Mouse (Mus musculus) intestine, embryonic 15.5 days (tissue): ENCODE measurements around the gene Mybph. TPM values are rescaled to one million over a fixed set of nuclear protein-coding genes. Genes with fewer than 3 reads are reported as not detected.

Source experiments
- ATAC-seq: fragments of 200-750 bp; cut with Nextera tagmentation; 2 replicates; pipeline ENCODE4 v1.8.0; 2017; ENCODE audit warnings: moderate TSS enrichment, moderate library complexity
- H3K27ac ChIP-seq: fragments of 300-500 bp; sonication (generic); 2 replicates; pipeline ENCODE4 v1.5.1; 2015; ENCODE audit warnings: mild to moderate bottlenecking, inconsistent platforms
- H3K27me3 ChIP-seq: fragments of 300-500 bp; sonication (generic); replicated peaks from 2 replicates; pipeline ENCODE4 v1.6.1; 2015; ENCODE audit warnings: inconsistent platforms
- H3K36me3 ChIP-seq: fragments of 300-500 bp; sonication (generic); 2 replicates; pipeline ENCODE4 v1.6.1; 2015; ENCODE audit warnings: inconsistent platforms
- H3K4me1 ChIP-seq: fragments of 300-500 bp; sonication (generic); replicated peaks from 2 replicates; pipeline ENCODE4 v1.6.1; 2015; ENCODE audit warnings: inconsistent platforms
- H3K4me2 ChIP-seq: fragments of 300-500 bp; sonication (generic); replicated peaks from 2 replicates; pipeline ENCODE4 v1.6.1; 2015; ENCODE audit warnings: mild to moderate bottlenecking, inconsistent platforms
- H3K4me3 ChIP-seq: fragments of 300-500 bp; sonication (generic); replicated peaks from 2 replicates; pipeline ENCODE4 v1.5.1; 2015; ENCODE audit warnings: inconsistent platforms
- H3K9ac ChIP-seq: fragments of 300-500 bp; sonication (generic); 2 replicates; pipeline ENCODE4 v1.6.1; 2015; ENCODE audit warnings: inconsistent platforms
- H3K9me3 ChIP-seq: fragments of 300-500 bp; sonication (generic); 2 replicates; pipeline ENCODE4 v1.6.1; 2016; ENCODE audit warnings: inconsistent platforms
- WGBS: fragments of 180-500 bp; shearing (Covaris S2); methylation state at CpG from one replicate; pipeline ENCODE4 v1.1.7; 2015; 5-methylcytosine and 5-hydroxymethylcytosine counted together
- polyA plus RNA-seq: library from polyadenylated mRNA; unstranded; fragments of >200 nt; fragmentation: Nextera tagmentation; extraction: Ambion mirVana; gene quantifications from 2 replicates; pipeline ENCODE4 v1.2.1, GENCODE M21; 2015

Gene Mybph
- polyA plus RNA-seq, 1 experiment from 2014 or later, result 0.52 TPM

DNA sequence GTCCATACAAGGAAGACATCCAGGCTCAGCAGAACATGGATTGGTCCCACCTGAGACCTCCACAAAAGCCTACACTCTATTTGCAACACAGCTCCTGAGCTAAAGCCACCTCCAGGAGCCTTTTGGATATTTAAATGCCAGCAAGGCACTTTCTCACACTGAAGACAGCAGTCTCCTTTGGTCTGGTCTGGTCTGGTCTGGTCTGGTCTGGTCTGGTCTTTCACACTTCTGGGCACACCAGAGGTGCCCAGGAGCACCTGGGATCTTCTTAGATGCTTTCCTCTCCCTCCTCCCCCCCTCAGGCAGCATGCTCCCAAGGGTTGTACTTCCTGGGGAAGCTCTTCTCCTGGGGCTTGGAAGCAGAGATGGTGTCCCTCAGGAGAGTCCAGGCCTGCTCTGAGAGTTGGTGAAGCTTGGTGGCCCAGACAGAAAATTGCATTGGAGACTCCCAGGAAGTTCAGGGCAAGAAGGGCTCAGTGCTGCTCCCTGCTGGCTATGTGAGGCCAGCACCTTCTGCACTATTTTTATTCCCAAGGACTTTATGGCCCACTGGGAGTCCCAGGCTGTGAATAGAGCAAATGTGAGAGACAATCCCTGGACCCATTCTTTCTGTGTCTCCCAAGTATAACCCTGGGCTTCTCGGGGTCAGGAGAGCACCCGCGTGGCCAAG is 8.6 kb downstream of the Mybph start:
- 37% methylated on average over 3 of the region's 3 CpGs for WGBS
- H3K4me3 ChIP-seq, result no peak overlapping the region

DNA sequence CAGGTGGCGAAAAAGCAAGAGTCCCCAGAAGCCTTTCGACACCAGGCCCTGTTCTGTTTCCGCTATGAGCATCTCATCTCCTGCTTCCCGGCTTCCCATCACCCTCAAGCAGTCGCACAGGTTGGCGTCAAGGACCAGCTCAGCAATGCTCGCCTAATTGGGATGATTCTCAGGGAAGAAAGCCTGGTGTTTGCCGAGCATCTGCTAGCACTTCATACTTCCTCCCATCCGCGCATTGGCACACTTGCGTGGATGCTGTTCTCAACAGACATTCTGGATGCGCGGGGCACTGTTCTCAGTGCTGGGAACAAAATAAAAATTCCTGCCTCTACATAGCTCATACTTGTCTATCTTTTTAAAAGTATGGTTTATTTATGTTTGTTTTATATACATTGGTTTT is 11.0 kb downstream of the Mybph start:
- Histone ChIP-seq H3K27me3 (no peaks in the 10 kb centered on the region), H3K36me3 (no peaks in the 10 kb centered on the region), H3K9ac (no peak overlapping the region), H3K9me3 (no peaks in the 10 kb centered on the region), H3K4me3 (no peak overlapping the region), H3K4me1 (peaks cover 14% of the 10 kb centered on the region), H3K27ac (no peak overlapping the region), H3K4me2 (no peak overlapping the region)
- ATAC-seq, result no peak
- 92% methylated on average over 13 of the region's 13 CpGs for WGBS

More for the DNA sequence above, 8.6 kb downstream of the Mybph start:
- Histone ChIP-seq H3K4me2 (no peak overlapping the region), H3K9me3 (no peaks in the 10 kb centered on the region), H3K27ac (no peak overlapping the region), H3K36me3 (no peaks in the 10 kb centered on the region), H3K27me3 (no peaks in the 10 kb centered on the region), H3K4me1 (peaks cover 14% of the 10 kb centered on the region), H3K9ac (no peak overlapping the region)
- ATAC-seq, result no peak

DNA sequence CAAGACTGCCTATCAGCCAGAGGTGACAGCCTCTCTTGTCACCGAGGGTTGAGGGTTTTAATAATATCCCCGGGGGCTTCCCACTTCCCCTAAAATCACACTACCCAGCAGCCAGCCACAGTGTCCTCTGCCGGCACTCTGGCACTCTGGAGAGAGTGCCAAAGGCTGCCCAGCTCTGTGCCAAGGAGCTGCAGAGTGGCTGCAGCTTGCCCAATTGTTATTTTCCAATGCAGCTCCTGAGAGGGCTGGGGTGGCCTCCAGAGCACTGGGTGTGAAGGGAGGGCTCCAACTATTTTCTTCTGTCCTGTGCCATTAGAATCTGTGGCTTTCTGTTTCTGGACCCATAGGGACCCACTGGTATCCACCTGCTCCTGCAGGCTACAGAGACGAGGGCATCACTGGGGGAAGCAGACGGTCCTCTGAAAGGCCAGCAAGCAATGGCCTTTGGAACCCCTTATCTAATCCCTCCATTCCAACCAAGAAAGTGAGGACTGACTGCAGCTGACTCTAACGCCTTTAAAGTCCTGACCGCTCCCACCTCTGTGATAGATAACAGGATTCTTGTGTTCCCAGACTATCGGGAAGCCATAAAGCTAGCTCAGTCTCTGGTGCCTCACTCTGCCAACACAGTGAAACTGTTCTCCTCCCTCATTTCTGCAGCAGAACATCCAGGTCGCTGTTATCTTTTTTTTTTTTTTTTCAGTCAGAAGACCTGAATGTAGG is 12.2 kb downstream of the Mybph start:
- 37% methylated on average over 9 of the region's 9 CpGs for WGBS
- no peaks in the 10 kb centered on the region for H3K36me3 ChIP-seq
- H3K4me1 ChIP-seq, result peaks cover 14% of the 10 kb centered on the region
- H3K4me2 ChIP-seq, result 0 out of 2 replicates have a peak overlapping the region, but pooled peaks have one; percentile 6
- no peak overlapping the region for H3K4me3 ChIP-seq
- ATAC-seq, result peak; percentile 92
- H3K9me3 ChIP-seq, result no peaks in the 10 kb centered on the region
- H3K27ac ChIP-seq, result 0 out of 2 replicates have a peak overlapping the region, but pooled peaks have one; percentile 15
- H3K9ac ChIP-seq, result no peak overlapping the region
- no peaks in the 10 kb centered on the region for H3K27me3 ChIP-seq

DNA sequence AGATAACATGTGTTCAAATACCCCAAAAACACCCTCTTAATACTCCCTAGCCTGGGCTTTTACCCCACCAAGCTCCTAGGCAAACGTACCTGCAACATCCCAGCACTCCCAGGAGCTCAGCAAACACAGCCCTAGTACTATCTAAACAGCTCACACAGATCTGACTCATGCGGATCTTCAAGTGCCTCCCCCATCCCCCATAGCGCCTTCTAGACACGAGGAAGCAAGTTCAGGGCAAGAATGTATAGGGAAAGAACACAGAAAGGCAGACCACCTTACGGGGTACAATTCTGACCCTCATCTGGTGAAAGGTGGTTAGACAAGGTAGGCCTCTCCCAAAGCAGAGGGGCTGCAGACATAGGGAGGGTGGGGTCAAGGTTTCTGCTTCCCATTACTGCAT is 12.8 kb downstream of the Mybph start:
- H3K9ac ChIP-seq, result no peak overlapping the region
- no peaks in the 10 kb centered on the region for H3K9me3 ChIP-seq
- no peaks in the 10 kb centered on the region for H3K36me3 ChIP-seq
- no peak overlapping the region for H3K4me3 ChIP-seq
- H3K4me2 ChIP-seq, result 0 out of 2 replicates have a peak overlapping the region, but pooled peaks have one; percentile 4
- H3K27ac ChIP-seq, result peak overlapping the region; percentile 15; the same call in 1 of the 2 replicates
- H3K4me1 ChIP-seq, result peaks cover 20% of the 10 kb centered on the region
- peak; percentile 76 for ATAC-seq
- no peaks in the 10 kb centered on the region for H3K27me3 ChIP-seq
- 18% methylated on average over 5 of the region's 5 CpGs for WGBS

DNA sequence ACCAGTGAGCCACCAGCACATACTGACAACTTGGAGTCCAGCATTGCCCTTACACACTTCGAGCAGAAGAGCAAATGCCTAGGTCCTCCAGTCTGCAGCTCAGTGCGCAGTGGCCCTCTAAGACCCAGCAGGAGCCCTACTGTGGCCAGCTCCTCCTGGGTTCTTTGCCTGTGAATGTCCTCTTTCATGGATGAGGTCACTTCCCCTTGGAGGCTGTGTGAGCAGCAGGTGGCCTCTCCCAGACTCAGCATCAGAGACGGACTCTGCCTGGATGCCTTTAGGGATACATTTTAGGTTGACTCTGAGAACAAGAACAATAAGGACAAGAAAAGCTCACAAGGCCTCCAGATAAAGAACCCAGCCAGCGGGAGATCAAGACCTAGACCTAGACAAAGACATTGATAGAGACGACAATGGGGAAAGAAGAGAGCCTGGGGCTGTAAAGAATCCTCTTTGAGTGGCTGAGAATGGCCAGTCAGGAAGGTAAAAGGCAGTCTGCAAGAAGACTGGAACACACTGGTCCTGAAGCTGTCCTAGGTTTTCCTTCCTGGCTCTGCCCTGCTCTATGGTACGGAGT is 17.0 kb downstream of the Mybph start:
- Histone ChIP-seq H3K27ac (no peak overlapping the region), H3K4me3 (no peak overlapping the region), H3K27me3 (no peaks in the 10 kb centered on the region), H3K9ac (no peak overlapping the region), H3K9me3 (no peaks in the 10 kb centered on the region), H3K4me2 (no peak overlapping the region), H3K36me3 (no peaks in the 10 kb centered on the region), H3K4me1 (peaks cover 33% of the 10 kb centered on the region)
- WGBS, result 73% methylated on average over 6 of the region's 6 CpGs
- no peak for ATAC-seq

DNA sequence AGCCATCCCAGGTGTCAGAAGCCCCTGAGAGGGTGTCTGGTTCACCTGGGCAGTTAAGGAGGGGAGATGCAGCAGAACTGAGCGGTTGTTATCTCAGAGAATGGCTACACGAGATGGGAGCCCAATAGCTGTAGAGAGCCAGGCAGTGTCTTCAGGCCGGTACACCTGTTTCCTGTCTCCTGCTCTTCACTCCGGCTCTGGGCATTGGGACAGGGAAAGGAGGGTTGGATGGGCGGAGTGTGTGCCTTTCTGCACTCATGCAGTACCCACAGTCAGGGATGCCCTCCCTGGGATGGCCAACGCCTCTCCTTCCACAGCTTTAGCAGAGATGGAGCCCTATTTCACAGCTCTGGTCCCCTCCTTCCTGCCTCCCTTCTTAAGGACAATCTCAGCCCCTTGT is 17.8 kb downstream of the Mybph start:
- no peaks in the 10 kb centered on the region for H3K9me3 ChIP-seq
- H3K4me2 ChIP-seq, result no peak overlapping the region
- peaks cover 33% of the 10 kb centered on the region for H3K4me1 ChIP-seq
- no peak overlapping the region for H3K4me3 ChIP-seq
- H3K27ac ChIP-seq, result peak overlapping the region; percentile 17; the same call in 1 of the 2 replicates
- no peaks in the 10 kb centered on the region for H3K27me3 ChIP-seq
- no peak for ATAC-seq
- no peaks in the 10 kb centered on the region for H3K36me3 ChIP-seq
- H3K9ac ChIP-seq, result no peak overlapping the region
- WGBS, result 48% methylated on average over 6 of the region's 6 CpGs

DNA sequence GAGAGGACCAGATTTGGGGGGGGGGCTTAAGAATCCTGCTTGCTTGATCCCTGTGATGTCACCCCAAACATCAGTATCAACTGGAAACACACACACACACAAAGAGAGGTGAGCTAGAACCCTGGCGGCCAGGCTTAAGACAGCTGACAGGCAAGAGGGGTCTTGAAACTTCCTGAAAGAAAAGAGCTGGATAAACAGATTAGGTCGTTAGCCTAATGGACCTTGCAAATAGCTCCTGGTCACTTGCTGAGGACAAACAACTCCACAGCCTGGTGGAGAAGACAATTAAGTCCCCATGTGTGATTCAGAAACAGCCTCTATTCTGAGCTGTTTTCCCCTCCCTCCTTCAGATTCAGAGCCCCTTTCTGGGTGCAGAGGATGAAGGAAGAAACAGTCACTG is 18.4 kb downstream of the Mybph start:
- H3K4me3 ChIP-seq, result no peak overlapping the region
- no peaks in the 10 kb centered on the region for H3K36me3 ChIP-seq
- H3K4me2 ChIP-seq, result no peak overlapping the region
- H3K9me3 ChIP-seq, result no peaks in the 10 kb centered on the region
- no peak for ATAC-seq
- no peak overlapping the region for H3K9ac ChIP-seq
- H3K27me3 ChIP-seq, result no peaks in the 10 kb centered on the region
- peaks cover 28% of the 10 kb centered on the region for H3K4me1 ChIP-seq
- no peak overlapping the region for H3K27ac ChIP-seq
- WGBS, result 29% methylated on average over 2 of the region's 2 CpGs

DNA sequence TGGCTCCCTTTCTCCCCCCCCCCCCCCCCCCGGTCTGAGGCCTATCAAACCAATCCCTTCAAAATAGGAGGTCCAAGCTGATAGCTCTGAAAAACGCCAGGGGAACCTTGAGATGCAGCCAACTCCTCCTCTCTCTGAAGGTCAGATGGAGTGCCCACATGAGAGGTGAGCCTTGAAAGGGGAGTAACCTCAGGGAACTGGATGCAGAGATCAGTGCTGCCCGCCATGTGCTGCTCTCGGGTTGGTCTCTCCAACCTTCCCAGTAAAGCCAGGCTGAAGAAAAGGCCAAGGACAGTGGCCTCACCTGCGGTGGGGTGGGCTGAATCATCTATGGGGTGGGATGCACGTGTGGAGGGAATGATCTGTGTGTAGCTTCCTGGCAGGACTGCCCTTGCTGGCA is 19.1 kb downstream of the Mybph start:
- ATAC-seq, result no peak
- H3K9ac ChIP-seq, result no peak overlapping the region
- H3K9me3 ChIP-seq, result no peaks in the 10 kb centered on the region
- H3K4me3 ChIP-seq, result no peak overlapping the region
- H3K27me3 ChIP-seq, result no peaks in the 10 kb centered on the region
- no peaks in the 10 kb centered on the region for H3K36me3 ChIP-seq
- 76% methylated on average over 6 of the region's 6 CpGs for WGBS
- no peak overlapping the region for H3K27ac ChIP-seq
- peaks cover 26% of the 10 kb centered on the region for H3K4me1 ChIP-seq
- no peak overlapping the region for H3K4me2 ChIP-seq

DNA sequence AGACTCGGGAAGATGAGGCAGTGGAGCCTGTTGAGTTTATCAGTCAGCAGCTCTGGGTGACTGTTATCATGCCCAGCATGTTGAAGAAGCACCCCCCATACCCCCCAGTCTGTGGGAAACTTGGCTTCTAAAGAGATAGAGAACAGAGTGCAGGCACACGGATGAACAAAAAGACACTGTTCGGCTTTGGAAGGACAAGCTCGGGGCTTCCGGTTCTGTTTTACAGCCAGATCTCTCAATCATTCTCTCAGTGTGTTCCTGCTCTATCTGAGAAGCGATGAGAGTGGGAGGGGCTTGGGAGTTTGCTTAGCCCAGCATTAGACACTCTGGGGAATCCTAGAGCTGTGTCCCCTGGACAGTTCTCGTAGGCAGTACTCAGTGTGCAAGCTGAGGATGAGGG is 20.2 kb downstream of the Mybph start:
- Histone ChIP-seq H3K4me1 (peaks cover 26% of the 10 kb centered on the region), H3K4me2 (no peak overlapping the region), H3K9me3 (no peaks in the 10 kb centered on the region), H3K27me3 (no peaks in the 10 kb centered on the region), H3K27ac (peak overlapping the region; percentile 62), H3K9ac (no peak overlapping the region), H3K36me3 (no peaks in the 10 kb centered on the region), H3K4me3 (no peak overlapping the region)
- 0 out of 2 replicates have a peak, but pooled peaks have one; percentile 16 for ATAC-seq
- 25% methylated on average over 7 of the region's 7 CpGs for WGBS

DNA sequence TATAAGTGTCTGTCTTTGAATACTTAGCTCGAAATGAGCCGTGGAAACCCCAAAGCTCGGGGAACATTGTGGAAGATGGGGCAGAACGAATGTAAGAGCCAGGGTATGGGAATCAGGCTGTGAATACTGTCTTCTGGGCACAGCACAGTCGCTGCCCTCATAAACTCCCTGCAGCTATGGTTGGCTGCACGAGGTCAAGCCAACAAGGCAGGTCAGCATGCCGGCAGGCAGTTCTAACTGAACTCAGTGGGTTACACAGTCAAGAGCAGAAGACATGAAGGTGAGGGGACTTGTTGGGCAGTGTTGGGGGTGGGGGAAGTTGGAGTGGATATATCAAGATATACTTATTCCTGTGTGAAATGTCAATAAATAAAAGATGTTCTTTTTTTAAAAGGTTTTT is 21.8 kb downstream of the Mybph start:
- H3K9ac ChIP-seq, result no peak overlapping the region
- no peak overlapping the region for H3K27ac ChIP-seq
- no peak for ATAC-seq
- H3K4me2 ChIP-seq, result no peak overlapping the region
- H3K27me3 ChIP-seq, result no peaks in the 10 kb centered on the region
- H3K9me3 ChIP-seq, result no peaks in the 10 kb centered on the region
- H3K4me3 ChIP-seq, result no peak overlapping the region
- no peaks in the 10 kb centered on the region for H3K36me3 ChIP-seq
- WGBS, result 74% methylated on average over 7 of the region's 7 CpGs
- peaks cover 26% of the 10 kb centered on the region for H3K4me1 ChIP-seq

DNA sequence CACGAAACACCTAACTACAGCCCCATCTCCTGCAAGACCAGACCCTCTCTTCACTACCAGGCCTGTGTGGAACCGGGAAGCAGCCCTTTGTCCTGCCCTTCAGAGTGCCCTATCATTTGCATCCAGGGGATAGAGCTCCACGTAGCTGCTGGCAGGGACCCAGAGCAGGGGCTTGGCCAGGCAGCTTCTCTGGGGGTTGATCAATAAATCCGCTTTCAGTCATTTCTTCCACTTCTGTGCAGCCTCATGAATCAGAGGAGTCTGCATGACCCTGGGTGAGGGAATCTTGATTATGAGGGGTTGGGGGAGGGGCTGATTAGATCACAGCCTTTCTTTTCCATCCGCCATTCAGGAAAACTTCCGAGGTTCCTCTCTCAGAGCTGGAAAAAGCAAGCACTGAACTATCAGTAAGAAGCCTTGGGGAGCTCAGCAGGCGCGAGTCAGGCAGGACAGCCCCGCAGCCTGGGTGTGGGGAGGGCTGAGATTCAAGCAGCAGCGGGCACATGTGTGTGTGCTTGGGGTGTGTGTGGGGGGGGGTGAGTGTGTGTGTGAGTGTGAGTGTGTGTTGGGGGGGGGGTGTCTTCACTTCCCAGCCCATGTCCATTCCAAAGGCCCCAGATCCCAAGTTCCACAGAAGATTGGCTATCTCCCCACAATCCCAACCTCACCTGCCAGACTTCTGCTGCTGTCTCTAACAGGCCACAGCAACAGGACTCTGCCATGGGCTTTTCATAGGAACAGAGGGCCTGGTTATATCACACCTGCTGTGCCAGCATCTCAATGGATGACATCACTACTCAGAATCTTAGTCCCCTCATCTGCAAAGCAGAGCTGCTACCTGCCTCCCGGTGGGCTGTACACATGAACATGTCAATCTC is 22.7 kb downstream of the Mybph start:
- Histone ChIP-seq H3K9me3 (no peaks in the 10 kb centered on the region), H3K4me1 (peaks cover 20% of the 10 kb centered on the region), H3K4me2 (no peak overlapping the region), H3K4me3 (no peak overlapping the region), H3K27ac (peak overlapping the region; percentile 36), H3K27me3 (no peaks in the 10 kb centered on the region), H3K36me3 (no peaks in the 10 kb centered on the region), H3K9ac (no peak overlapping the region)
- WGBS, result 41% methylated on average over 11 of the region's 11 CpGs
- no peak for ATAC-seq

DNA sequence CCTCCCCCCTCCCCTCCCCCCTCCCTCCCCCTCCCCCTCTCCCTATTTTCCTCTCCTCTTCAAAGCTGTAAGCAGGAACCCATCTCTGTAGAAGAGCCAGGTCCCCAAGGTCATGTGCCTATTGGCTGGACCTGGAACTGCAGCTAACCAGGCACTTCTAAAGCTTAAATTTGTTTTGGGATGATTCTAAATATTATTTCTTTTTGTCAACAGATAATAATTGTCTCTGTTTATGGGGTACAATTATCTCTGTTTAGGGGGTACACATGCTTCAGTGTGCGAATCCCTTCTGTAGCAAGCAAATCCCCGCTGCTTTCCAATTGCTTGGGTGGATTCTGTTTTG is 23.4 kb downstream of the Mybph start:
- peak overlapping the region; percentile 14 for H3K4me2 ChIP-seq

More for the DNA sequence above, 23.4 kb downstream of the Mybph start:
- H3K9ac ChIP-seq, result no peak overlapping the region
- H3K4me1 ChIP-seq, result peaks cover 18% of the 10 kb centered on the region
- ATAC-seq, result no peak; the same call in 1 of the 2 replicates
- H3K36me3 ChIP-seq, result no peaks in the 10 kb centered on the region
- H3K27ac ChIP-seq, result peak overlapping the region; percentile 71; the same call in 1 of the 2 replicates
- H3K27me3 ChIP-seq, result no peaks in the 10 kb centered on the region
- H3K4me3 ChIP-seq, result no peak overlapping the region
- no peaks in the 10 kb centered on the region for H3K9me3 ChIP-seq
- WGBS, result 74% methylated on average over 2 of the region's 2 CpGs
